Mouse (Mus musculus) MEL (cell line): ENCODE results near the gene Ndrg2. TPM values are rescaled to one million over a fixed set of nuclear protein-coding genes. Genes with fewer than 3 reads are reported as not detected.

ENCODE experiments used
- DNase-seq: peaks from one replicate; pipeline ENCODE4 v3.0.0; 2011; ENCODE audit warnings: low read depth, low spot score
- H3K27ac ChIP-seq: 2 replicates; pipeline ENCODE4 v1.5.1; 2012; ENCODE audit warnings: low read depth, mild to moderate bottlenecking, control low read depth, low read length, moderate library complexity; ENCODE audit not compliant: control insufficient read depth
- H3K27me3 ChIP-seq, 2 experiments: fragments of 150-350 bp in 1 of 2; sonication (generic) in 1 of 2; 2 replicates each; pipeline ENCODE4 v1.6.1; 2012; ENCODE audit warnings: low read length in 2 of 2, mild to moderate bottlenecking in 2 of 2, improper control_type of control experiment in 1 of 2, moderate library complexity in 1 of 2; ENCODE audit not compliant: insufficient read depth in 2 of 2, control insufficient read depth in 1 of 2
- H3K36me3 ChIP-seq, 2 experiments: 2 replicates each; pipeline ENCODE4 v1.6.1; 2012 to 2014; ENCODE audit warnings: low read length in 2 of 2, improper control_type of control experiment in 1 of 2, inconsistent platforms in 1 of 2, mild to moderate bottlenecking in 1 of 2; ENCODE audit not compliant: insufficient read depth in 2 of 2, control insufficient read depth in 1 of 2
- H3K4me1 ChIP-seq, 2 experiments: fragments of 150-350 bp in 1 of 2; sonication (generic) in 1 of 2; 2 replicates each; pipeline ENCODE4 v1.6.1; 2012; ENCODE audit warnings: low read length in 2 of 2, improper control_type of control experiment in 1 of 2, mild to moderate bottlenecking in 1 of 2; ENCODE audit not compliant: insufficient read depth in 2 of 2, control insufficient read depth in 1 of 2
- H3K4me3 ChIP-seq, 2 experiments: fragments of 150-350 bp in 1 of 2; sonication (generic) in 1 of 2; 2 replicates each; pipeline ENCODE4 v1.5.1; 2012; ENCODE audit warnings: low read depth in 2 of 2, low read length in 2 of 2, mild to moderate bottlenecking in 2 of 2, moderate library complexity in 2 of 2, control low read depth in 1 of 2, improper control_type of control experiment in 1 of 2; ENCODE audit not compliant: control insufficient read depth in 1 of 2, insufficient read depth in 1 of 2
- H3K79me2 ChIP-seq: 2 replicates; pipeline ENCODE4 v1.6.1; 2012; ENCODE audit warnings: mild to moderate bottlenecking, low read length, moderate library complexity; ENCODE audit not compliant: control insufficient read depth, poor library complexity, insufficient read depth
- H3K9ac ChIP-seq: 2 replicates; pipeline ENCODE4 v1.6.1; 2012; ENCODE audit warnings: low read depth, mild to moderate bottlenecking, control low read depth, low read length, moderate library complexity; ENCODE audit not compliant: control insufficient read depth, poor library complexity, severe bottlenecking
- H3K9me3 ChIP-seq: fragments of 150-350 bp; sonication (generic); replicated peaks from 2 replicates; pipeline ENCODE4 v1.6.1; 2012; ENCODE audit warnings: mild to moderate bottlenecking, low read length, improper control_type of control experiment, moderate library complexity; ENCODE audit not compliant: insufficient read depth
- BHLHE40 ChIP-seq: IDR thresholded peaks from 2 replicates; pipeline ENCODE4 v1.6.1; 2012; ENCODE audit warnings: low read depth, mild to moderate bottlenecking, inconsistent platforms, low read length, improper control_type of control experiment, borderline replicate concordance
- CTCF ChIP-seq, 3 experiments: IDR thresholded peaks in 2 of 3; conservative IDR thresholded peaks in 1 of 3; 2 replicates each; pipeline ENCODE4 v1.5.1; 2011 to 2012; ENCODE audit warnings: low read length in 3 of 3, low read depth in 2 of 3, mild to moderate bottlenecking in 2 of 3, improper control_type of control experiment in 1 of 3, inconsistent platforms in 1 of 3, mixed read lengths in 1 of 3, moderate library complexity in 1 of 3; ENCODE audit not compliant: control insufficient read depth in 1 of 3, insufficient read depth in 1 of 3, poor library complexity in 1 of 3, severe bottlenecking in 1 of 3
- EP300 ChIP-seq, 2 experiments: IDR thresholded peaks; 2 replicates each; pipeline ENCODE4 v1.6.1; 2011; ENCODE audit warnings: improper control_type of control experiment in 2 of 2, low read length in 2 of 2, low read depth in 1 of 2, mild to moderate bottlenecking in 1 of 2
- GATA1 ChIP-seq: IDR thresholded peaks from 2 replicates; pipeline ENCODE4 v1.6.1; 2011; ENCODE audit warnings: low read depth, low read length, improper control_type of control experiment
- HCFC1 ChIP-seq: IDR thresholded peaks from 2 replicates; pipeline ENCODE4 v1.6.1; 2012; ENCODE audit warnings: low read depth, mild to moderate bottlenecking, inconsistent platforms, low read length, improper control_type of control experiment, moderate library complexity
- MXI1 ChIP-seq: IDR thresholded peaks from 2 replicates; pipeline ENCODE4 v1.6.1; 2011; ENCODE audit warnings: mild to moderate bottlenecking, low read depth, low read length, improper control_type of control experiment
- POLR2AphosphoS5 ChIP-seq: IDR thresholded peaks from 2 replicates; pipeline ENCODE4 v1.6.1; 2012; ENCODE audit warnings: low read depth, borderline replicate concordance, mild to moderate bottlenecking, inconsistent platforms, low read length, moderate library complexity, mixed read lengths
- RAD21 ChIP-seq: IDR thresholded peaks from 2 replicates; pipeline ENCODE4 v1.6.1; 2011; ENCODE audit warnings: mild to moderate bottlenecking, low read depth, low read length, improper control_type of control experiment
- SIN3A ChIP-seq: IDR thresholded peaks from 2 replicates; pipeline ENCODE4 v1.6.1; 2012; ENCODE audit warnings: low read length, improper control_type of control experiment, inconsistent platforms
- TAL1 ChIP-seq: IDR thresholded peaks from 2 replicates; pipeline ENCODE4 v1.6.1; 2012; ENCODE audit warnings: mild to moderate bottlenecking, inconsistent platforms, low read length, moderate library complexity, mixed read lengths
- TBP ChIP-seq: IDR thresholded peaks from 2 replicates; pipeline ENCODE4 v1.8.0; 2011; ENCODE audit warnings: low read depth, low read length, improper control_type of control experiment
- TCF12 ChIP-seq: IDR thresholded peaks from 2 replicates; pipeline ENCODE4 v1.6.1; 2014; ENCODE audit warnings: low read depth, mild to moderate bottlenecking, inconsistent platforms, low read length, improper control_type of control experiment, moderate library complexity
- USF1 ChIP-seq: IDR thresholded peaks from 2 replicates; pipeline ENCODE4 v1.6.1; 2014; ENCODE audit warnings: low read depth, mild to moderate bottlenecking, inconsistent platforms, low read length, improper control_type of control experiment, moderate library complexity
- polyA plus RNA-seq, 2 experiments: library from polyadenylated mRNA; stranded (reverse) in 1 of 2; unstranded in 1 of 2; fragments of >175 nt in 1 of 2; fragments of >200 nt in 1 of 2; gene quantifications; 2 replicates each; pipeline versions ENCODE4 v1.2.1 to v1.2.4; 2012; ENCODE audit warnings: low replicate concordance in 2 of 2, low read depth in 1 of 2; ENCODE audit not compliant: insufficient read length in 2 of 2, insufficient read depth in 1 of 2, missing spikeins in 1 of 2
- total RNA-seq: library from RNA; depleted of rRNA; stranded (reverse); fragments of 300-350 nt; gene quantifications from 2 replicates; pipeline ENCODE4 v1.2.3, GENCODE M21; 2012

Gene Ndrg2
- total and polyA plus RNA-seq, 3 experiments = 11.2 to 48.6 TPM; not detected in 1

- TF ChIP-seq POLR2AphosphoS5 (no peak), HCFC1 (no peak), CTCF (IDR thresholded peaks at IDR 0.05 in 2 of 3, conservative IDR thresholded peaks at IDR 0.05 in 1 of 3; ENCODE audit: control insufficient read depth in 1 of 3, insufficient read depth in 1 of 3, low read depth in 2 of 3, low read length in 3 of 3, poor library complexity in 1 of 3, severe bottlenecking in 1 of 3) (no peak), TBP (no peak), SIN3A (no peak), TCF12 (no peak), USF1 (no peak), EP300 (IDR thresholded peaks at IDR 0.05; ENCODE audit: low read depth in 1 of 2, low read length in 2 of 2) (no peak), BHLHE40 (no peak)
- H3K79me2 ChIP-seq = no peaks in the 10 kb centered on the region
- peaks cover 3 to 17% of the 10 kb centered on the region in 2 experiments; a peak in 3 of 4 replicates for H3K4me1 ChIP-seq
- no peak overlapping the region for H3K9ac ChIP-seq
- peak; percentile 30 for DNase-seq
- no peak overlapping the region for H3K4me3 ChIP-seq
- no peaks in the 10 kb centered on the region for H3K27me3 ChIP-seq
- no peaks in the 10 kb centered on the region for H3K9me3 ChIP-seq
- peaks cover 0 to 8% of the 10 kb centered on the region in 2 experiments; a peak in 2 of 4 replicates for H3K36me3 ChIP-seq
- no peak overlapping the region for H3K27ac ChIP-seq
Observed at GRCm38 (mm10) chr14:51896539-51897170, 17.3 kb downstream of the Ndrg2 start.

- peak; percentile 52 for DNase-seq
- H3K9ac ChIP-seq = no peak overlapping the region
- H3K27me3 ChIP-seq = no peaks in the 10 kb centered on the region
- no peak overlapping the region for H3K4me3 ChIP-seq
- TF ChIP-seq TCF12 (peak; percentile 58), CTCF (IDR thresholded peaks at IDR 0.05 in 2 of 3, conservative IDR thresholded peaks at IDR 0.05 in 1 of 3; ENCODE audit: control insufficient read depth in 1 of 3, insufficient read depth in 1 of 3, low read depth in 2 of 3, low read length in 3 of 3, poor library complexity in 1 of 3, severe bottlenecking in 1 of 3) (no peak), RAD21 (no peak), GATA1 (peak; percentile 45; the same call in 1 of the 2 replicates), MXI1 (no peak), EP300 (IDR thresholded peaks at IDR 0.05; ENCODE audit: low read depth in 1 of 2, low read length in 2 of 2) (peak in 1 of 2 experiments; percentile 75; a peak in 3 of 4 replicates), TAL1 (peak; percentile 64)
- H3K79me2 ChIP-seq = no peaks in the 10 kb centered on the region
- no peaks in the 10 kb centered on the region for H3K9me3 ChIP-seq
- H3K4me1 ChIP-seq = peaks cover 3 to 17% of the 10 kb centered on the region in 2 experiments; a peak in 3 of 4 replicates
- H3K27ac ChIP-seq = no peak overlapping the region
- H3K36me3 ChIP-seq = peaks cover 0 to 8% of the 10 kb centered on the region in 2 experiments; a peak in 2 of 4 replicates
Observed at GRCm38 (mm10) chr14:51896019-51896418, 17.9 kb downstream of the Ndrg2 start.
